Comparison of ENCODE assay signal across 46 mouse cellular contexts in genomic region chr3:14780212-14780611, GRCm38 (mm10). TPM values are rescaled to one million over a fixed set of nuclear protein-coding genes. Genes with fewer than 3 reads are reported as not detected.
"Had no signal": no experiment of that assay in that cellular context is flagged by ENCODE, and none has a peak within 500 bp of the region (broad histone marks: within the 10 kb centered on the region; RNA-seq: fewer than 3 reads in every experiment).

No protein-coding gene starts in this region.

- H3K27me3 ChIP-seq: heart, embryonic 12.5 days; heart, embryonic 13.5 days; heart, embryonic 15.5 days; hindbrain, embryonic 12.5 days; hindbrain, embryonic 13.5 days; hindbrain, embryonic 15.5 days; kidney, embryonic 15.5 days had no signal

- H3K36me3 ChIP-seq: heart, embryonic 10.5 days; heart, embryonic 12.5 days; heart, embryonic 13.5 days; heart, embryonic 15.5 days; hindbrain, embryonic 10.5 days; hindbrain, embryonic 12.5 days; hindbrain, embryonic 13.5 days; hindbrain, embryonic 15.5 days; kidney, embryonic 15.5 days had no signal

- H3K4me3 ChIP-seq: heart, embryonic 10.5 days; heart, embryonic 12.5 days; heart, embryonic 13.5 days; heart, embryonic 15.5 days; hindbrain, embryonic 10.5 days; hindbrain, embryonic 12.5 days; hindbrain, embryonic 13.5 days; hindbrain, embryonic 15.5 days; kidney, embryonic 15.5 days; layer of hippocampus, adult 2 months; left cerebral cortex, adult 2 months had no signal

- H3K4me1 ChIP-seq: heart, embryonic 10.5 days; heart, embryonic 12.5 days; heart, embryonic 13.5 days; heart, embryonic 15.5 days; hindbrain, embryonic 10.5 days; hindbrain, embryonic 12.5 days; hindbrain, embryonic 13.5 days; hindbrain, embryonic 15.5 days; kidney, embryonic 15.5 days had no signal

- H3K9me3 ChIP-seq: heart, embryonic 10.5 days; heart, embryonic 12.5 days; heart, embryonic 13.5 days; heart, embryonic 15.5 days; hindbrain, embryonic 10.5 days; hindbrain, embryonic 12.5 days; hindbrain, embryonic 13.5 days; hindbrain, embryonic 15.5 days; kidney, embryonic 15.5 days had no signal

- H3K9ac ChIP-seq: heart, embryonic 12.5 days; heart, embryonic 13.5 days; heart, embryonic 15.5 days; hindbrain, embryonic 12.5 days; hindbrain, embryonic 13.5 days; hindbrain, embryonic 14.5 days; hindbrain, embryonic 15.5 days; kidney, embryonic 15.5 days had no signal

- H3K27ac ChIP-seq: heart, embryonic 10.5 days; heart, embryonic 13.5 days; heart, embryonic 15.5 days; hindbrain, embryonic 10.5 days; hindbrain, embryonic 12.5 days; hindbrain, embryonic 13.5 days; hindbrain, embryonic 14.5 days; hindbrain, embryonic 15.5 days; hindbrain, postnatal 0 days; kidney, embryonic 15.5 days; kidney, postnatal 0 days; layer of hippocampus, adult 2 months; left cerebral cortex, adult 2 months had no signal

- H3K4me2 ChIP-seq: heart, embryonic 11.5 days; heart, embryonic 12.5 days; heart, embryonic 13.5 days; heart, embryonic 15.5 days; hindbrain, embryonic 12.5 days; hindbrain, embryonic 13.5 days; hindbrain, embryonic 14.5 days; hindbrain, embryonic 15.5 days; kidney, embryonic 15.5 days had no signal

- ATAC-seq: hindbrain, embryonic 16.5 days; hindbrain, postnatal 0 days; inflammation-experienced regulatory T-cells, adult 6 months had no signal

- DNase-seq: heart, postnatal 10 days; heart, postnatal 14 days; heart, postnatal 36 days; heart, postnatal 4 days; kidney, adult 11 months; kidney, adult 18-20 months; kidney, adult 2 months; kidney, adult 8-10 months; kidney, adult 9 months; kidney, postnatal 10 days; kidney, postnatal 14 days; kidney, postnatal 25 days; kidney, postnatal 36 days; kidney, postnatal 4 days; layer of hippocampus, adult 9-11 months; layer of hippocampus, postnatal 36 days had no signal

RNA-seq across cellular contexts. Expression of gene Car1, which starts 28.0 kb away (rescaled TPM):
- total RNA-seq: heart, adult 8-10 months; heart, postnatal 10 days; heart, postnatal 14 days; heart, postnatal 25 days; heart, postnatal 36 days; heart, postnatal 4 days; hindbrain, postnatal 0 days; layer of hippocampus, adult 18-20 months; layer of hippocampus, adult 2 months; layer of hippocampus, adult 8-10 months; layer of hippocampus, postnatal 10 days; layer of hippocampus, postnatal 14 days; layer of hippocampus, postnatal 25 days; layer of hippocampus, postnatal 36 days; left cerebral cortex, adult 18-20 months; left cerebral cortex, adult 2 months had no signal
- polyA plus RNA-seq: heart, embryonic 16.5 days; hindbrain, embryonic 10.5 days; hindbrain, embryonic 11.5 days; hindbrain, embryonic 13.5 days; hindbrain, embryonic 14.5 days; hindbrain, embryonic 15.5 days; hindbrain, embryonic 16.5 days; inflammation-experienced regulatory T-cells, adult 6 months; intestine, embryonic 14.5 days; kidney, embryonic 14.5 days; kidney, embryonic 16.5 days had no signal
